Mouse (Mus musculus) Muller cell, postnatal 12 days (primary cell): ENCODE measurements around the gene Fsd1.

Experiments used
- DNase-seq: peaks from one replicate; pipeline ENCODE4 v3.0.0-alpha.2; 2015; ENCODE audit errors: inconsistent ontology term

The Fsd1 gene

DNA sequence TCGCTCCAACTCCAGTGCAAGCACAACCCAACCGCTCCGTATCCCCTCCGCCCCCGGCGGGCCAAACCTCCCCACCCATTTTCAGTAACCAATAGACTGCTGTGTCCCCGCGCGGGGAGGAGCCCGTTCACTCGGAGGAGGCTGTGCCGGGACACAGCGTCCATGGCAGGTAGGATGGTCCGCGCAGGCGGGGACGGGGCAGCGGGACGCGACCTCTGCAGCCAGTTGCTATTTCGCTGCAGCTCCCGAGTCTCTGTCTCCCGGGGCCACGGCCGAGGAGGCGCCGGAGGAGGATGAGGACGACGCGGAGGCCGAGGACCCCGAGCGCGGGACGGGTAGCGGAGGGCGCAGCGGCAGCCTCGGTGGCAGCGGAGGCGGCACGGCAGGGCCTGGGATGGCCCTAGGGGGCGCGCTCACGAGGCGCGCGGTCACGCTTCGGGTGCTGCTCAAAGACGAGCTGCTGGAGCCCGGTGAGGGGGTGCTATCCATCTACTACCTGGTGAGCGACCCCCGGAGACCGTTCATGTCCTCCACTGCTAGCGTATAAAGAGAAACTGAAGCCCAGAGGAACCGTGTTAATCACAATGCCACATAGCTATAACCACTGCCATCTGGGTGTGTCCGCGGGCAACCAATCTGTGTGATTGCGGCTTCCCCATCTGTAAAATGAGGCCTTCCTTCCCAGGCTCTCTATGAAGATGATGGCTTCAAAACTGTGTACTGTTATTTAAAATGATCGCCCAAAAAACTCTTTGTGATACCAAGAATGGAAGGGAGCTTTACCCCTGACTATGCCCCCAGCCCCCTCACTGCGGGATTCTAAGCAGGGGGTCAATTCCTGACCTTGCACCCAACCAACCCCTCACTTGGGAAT, 23.0 kb downstream of the Fsd1 start:
- peak; percentile 97 for DNase-seq

- no peak for DNase-seq
Measured at GRCm38 (mm10) chr17:56009962-56010240, 23.6 kb downstream of the Fsd1 start.

DNA sequence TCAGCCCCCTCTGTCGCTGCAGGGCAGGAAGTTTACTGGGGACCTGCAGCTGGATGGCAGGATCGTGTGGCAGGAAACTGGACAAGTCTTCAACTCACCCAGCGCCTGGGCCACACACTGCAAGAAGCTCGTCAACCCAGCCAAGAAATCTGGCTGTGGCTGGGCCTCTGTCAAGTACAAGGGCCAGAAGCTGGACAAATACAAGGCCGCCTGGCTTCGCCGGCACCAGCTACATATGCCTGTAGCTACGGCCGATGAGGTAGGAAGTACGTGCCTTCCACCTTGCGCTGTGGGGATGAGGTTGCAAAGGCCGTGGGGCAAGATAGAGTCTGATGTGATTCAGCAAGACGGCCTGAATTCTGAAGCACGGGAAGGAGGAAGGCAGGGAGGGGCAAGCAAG, 23.9 kb downstream of the Fsd1 start:
- DNase-seq: no peak

DNA sequence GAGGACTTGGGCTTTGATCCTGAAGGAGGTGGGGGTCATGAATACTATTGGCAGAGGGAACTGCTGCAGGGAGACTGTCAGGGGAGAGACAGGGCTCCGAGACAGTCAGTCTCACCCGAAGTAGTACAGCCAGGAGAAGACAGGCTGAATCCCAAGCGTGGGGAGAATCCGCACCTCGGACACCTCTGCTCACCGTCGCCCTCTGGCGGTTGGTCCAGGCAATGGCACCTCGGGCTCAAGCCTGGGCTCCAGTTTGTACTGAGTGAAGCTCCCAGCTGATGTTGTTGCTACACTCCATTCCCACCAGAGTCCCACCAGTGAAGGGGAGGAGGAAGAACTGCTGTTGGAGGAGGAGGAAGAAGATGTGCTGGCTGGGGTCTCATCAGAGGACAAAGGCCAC, 24.4 kb downstream of the Fsd1 start:
- peak; percentile 60 for DNase-seq

- no peak for DNase-seq
Measured at GRCm38 (mm10) chr17:56011441-56011840, 25.1 kb downstream of the Fsd1 start.

GRCm38 (mm10) chr17:56015293-56015692, 29.0 kb downstream of the Fsd1 start:
- no peak for DNase-seq

DNA sequence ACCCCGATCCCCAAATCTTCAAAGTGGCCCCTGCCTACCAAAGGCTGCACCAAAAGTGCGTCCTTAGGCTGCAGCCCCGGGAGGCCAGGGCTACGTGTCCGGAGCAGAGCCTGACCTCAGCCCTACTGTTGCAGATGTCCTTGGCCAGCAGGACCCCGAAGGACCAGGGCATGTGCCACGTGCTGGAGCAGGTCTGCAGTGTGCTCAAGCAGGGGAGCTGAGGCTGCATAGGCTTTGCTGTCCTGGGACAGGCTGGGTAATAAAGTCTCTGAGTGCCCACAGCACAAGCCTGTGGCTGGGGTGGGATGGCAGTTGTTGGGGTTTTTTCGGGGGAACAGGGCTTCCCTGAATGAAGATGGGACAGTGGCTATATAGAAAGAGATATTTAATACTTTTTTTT, 30.1 kb downstream of the Fsd1 start:
- DNase-seq: no peak

DNA sequence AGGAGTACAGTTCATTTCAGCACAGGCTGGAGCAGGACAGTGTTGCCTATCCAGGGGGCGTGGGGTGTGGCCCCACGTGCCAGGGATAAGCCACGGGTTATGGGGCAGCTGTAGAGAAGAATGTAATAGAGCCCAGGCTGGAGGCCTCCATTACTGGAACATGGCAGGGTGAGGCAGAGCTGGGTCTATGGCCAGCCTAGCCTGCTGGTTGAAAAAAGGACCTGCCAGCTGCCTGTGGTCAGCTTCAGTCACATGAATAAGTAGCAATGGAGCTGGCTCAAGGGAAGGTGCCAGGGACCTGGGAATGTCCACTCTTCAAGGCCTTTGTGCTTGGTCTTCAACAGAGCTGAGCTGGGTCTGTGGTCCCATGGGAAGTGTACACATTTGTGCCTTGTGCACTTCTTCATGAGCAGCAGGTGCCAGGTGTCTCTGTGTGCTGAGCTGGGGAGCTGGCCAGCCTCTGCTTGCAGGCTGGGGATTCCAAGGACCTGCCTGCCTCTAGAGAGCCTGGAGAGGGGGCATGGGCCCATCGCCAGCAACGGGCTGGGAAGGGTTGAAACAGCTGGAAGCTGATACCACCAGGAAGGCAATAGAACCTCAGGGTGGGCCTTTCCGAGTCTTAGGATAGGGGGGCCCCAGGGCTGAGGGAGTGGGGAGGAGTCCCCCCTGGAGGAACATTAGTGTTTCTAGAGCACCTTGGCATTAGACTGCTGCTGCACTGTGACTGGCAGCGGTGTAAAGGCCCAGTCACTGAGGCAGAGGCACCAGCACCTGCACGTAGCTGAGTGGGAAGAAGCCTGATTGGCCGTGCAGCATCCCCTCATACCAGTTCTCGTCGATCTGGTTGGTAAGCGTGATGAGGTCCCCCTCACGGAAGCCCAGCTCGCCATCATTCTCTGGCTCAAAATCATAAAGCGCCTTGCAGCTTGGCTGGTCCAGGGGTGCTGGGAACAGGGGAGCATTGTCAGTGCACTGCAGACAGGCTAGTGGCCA, 30.8 kb downstream of the Fsd1 start:
- no peak for DNase-seq

DNA sequence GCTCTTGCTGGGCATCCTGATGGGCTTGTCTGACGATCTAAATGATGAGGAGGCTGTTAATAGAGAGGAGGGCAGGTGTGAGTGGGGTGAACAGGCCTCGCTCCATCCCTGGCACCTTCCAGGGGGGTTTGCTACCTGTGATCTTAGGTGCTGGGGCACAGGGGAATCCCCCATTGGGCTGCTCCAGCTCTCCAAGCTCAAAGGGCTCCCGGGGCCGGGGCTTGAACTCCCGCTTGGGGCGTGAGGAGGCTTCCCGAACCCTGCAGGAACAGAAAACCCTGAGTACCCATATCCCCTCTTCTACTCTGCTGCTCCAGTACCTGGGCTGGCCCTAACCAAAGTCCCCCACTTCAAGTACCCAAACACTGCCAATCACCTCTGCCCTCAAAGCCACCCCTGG, 31.5 kb downstream of the Fsd1 start:
- DNase-seq: no peak

DNA sequence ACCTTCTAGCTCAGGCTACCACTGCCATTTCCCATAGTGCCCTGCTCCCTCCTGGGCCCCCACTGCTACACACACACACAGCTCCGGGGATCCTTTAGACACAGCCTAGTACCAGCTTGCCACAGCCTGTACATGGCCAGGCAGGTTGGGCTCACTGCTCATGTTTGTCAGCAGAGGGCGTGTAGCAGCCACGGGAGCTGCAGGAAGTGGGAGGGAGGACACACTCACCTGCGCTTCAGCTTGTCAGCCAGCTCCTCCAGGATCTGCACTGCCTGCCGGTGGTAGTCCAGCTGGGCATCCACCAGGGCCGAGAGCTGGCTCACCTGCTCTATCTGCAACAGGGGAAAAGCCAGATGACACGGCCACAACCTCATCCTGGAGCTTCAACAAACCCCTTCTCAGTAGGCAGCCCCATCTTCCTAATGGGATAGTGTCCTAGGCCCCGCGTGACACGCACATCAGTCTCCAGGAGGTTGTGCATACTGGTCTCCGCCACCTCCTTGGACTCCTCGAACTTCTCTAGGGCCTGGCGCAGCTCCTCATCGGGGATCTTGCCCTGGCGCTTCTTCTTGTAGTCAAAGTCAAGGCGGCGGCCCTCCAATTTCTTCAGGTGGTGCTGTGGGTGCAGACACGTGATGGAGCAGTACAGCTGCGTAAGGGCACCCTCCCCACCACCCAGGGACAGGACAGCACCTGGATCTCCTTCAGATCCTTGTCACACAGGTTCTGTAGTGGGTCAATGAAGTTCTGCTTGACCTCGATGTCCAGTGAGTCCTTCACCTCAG, 32.2 kb downstream of the Fsd1 start:
- no peak for DNase-seq

DNA sequence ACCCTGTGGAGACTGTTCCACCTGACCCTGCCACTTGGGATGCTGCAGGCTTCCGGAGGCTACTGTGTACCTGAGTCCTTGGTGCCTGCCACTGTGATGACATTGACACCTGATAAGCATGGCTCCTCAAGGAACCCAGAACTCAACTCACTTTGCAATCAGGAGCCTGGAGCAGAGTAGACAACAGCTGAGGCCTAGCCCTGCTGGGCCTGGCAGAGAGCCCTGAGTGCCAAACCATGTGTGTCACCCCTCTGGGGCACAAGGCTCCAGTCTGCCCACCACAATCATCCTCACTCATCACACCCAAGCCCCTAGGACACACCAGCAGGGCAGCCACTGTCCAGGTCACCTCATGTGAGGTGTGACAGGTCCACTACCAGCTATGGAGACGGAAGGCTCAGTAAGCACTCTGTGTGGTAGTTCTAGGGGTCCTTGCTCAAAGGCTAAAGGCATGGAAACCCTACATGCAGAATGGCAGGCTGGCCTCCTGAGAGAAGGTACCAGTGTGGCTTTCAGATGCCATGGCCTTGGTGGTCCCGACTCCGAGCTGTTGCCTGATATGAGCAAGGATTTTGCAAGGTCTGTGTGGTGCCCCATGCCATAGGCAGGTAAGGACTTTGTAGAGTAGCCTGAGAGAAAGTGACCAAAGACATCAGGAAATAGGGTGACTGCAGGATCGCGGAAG, 34.2 kb downstream of the Fsd1 start:
- DNase-seq: no peak

GRCm38 (mm10) chr17:56021161-56021910, 35.0 kb downstream of the Fsd1 start:
- DNase-seq: no peak

DNA sequence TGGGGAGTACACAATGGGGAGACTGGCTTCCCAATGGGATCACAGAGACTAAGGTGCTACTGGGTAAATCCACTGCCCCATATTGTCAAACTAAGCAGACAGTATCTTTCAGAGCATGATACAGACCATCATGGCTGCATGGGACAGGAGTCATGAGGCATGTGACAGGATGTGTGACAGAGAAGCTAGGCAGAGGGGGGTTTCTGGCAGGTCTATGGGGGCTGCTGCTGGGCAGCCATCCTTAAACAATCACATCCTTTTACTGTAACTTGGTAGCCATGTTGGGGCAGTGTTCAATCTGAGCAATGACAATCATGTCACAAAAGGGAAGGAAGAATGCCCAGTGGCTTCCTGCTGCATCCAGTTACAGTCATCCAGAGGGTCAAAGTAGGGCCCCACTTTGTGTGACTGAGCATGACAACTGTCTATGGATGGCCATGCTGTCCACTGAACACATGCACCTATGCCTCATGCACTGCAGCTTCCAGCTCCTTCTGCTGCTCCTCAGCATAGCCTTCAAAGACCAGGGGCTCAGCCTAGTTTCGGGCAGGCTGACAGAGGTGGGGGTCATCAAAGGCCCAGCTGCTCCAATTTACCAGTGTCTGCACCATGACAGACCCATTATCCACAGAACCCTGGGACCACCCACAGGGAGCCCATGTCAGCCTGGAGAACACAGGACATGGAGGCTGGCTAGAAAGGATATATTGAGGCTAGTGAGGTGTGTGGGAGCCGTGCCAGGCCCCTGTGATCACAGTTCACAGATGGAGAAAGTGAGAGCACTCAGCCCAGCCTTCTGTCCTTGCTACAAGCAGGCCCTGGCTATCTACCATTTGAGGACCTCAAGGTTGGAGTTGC, 36.1 kb downstream of the Fsd1 start:
- no peak for DNase-seq

DNA sequence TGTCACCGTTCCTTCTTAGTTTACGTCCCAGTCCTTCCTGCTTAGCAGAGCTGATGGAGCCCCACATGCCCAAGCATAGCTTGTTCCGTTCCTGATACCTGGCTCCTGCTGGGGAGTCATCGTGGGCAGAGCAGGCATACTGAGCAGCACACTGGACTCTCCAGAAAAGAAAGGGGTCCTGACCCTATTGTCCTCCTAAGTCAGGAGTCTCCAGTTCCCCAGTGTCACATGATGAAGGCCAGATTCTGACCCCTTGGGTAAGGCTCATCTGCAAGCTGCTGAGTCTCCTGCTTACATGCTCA, 36.6 kb downstream of the Fsd1 start:
- DNase-seq: no peak

DNA sequence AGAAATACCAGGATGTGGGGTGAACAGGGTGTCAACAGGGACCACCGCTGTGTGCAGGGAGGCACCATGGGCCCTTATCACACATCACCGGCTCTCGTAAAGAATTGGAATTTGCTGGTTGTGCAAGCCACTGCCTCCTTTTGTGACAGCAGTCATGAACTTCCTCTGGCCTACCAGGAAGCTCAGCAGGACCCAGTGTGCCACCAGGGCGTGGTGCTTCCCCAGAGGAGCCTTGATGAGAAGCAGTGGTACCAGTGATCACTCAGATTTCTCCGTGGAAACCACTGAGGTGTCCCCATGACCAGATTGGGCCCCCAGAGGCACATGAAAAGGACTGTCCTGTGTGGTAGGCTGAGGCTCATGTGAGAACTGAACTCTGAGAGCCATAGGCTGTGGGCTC, 37.1 kb downstream of the Fsd1 start:
- DNase-seq: no peak

- DNase-seq: no peak
Measured at GRCm38 (mm10) chr17:56024476-56024875, 38.2 kb downstream of the Fsd1 start.

DNA sequence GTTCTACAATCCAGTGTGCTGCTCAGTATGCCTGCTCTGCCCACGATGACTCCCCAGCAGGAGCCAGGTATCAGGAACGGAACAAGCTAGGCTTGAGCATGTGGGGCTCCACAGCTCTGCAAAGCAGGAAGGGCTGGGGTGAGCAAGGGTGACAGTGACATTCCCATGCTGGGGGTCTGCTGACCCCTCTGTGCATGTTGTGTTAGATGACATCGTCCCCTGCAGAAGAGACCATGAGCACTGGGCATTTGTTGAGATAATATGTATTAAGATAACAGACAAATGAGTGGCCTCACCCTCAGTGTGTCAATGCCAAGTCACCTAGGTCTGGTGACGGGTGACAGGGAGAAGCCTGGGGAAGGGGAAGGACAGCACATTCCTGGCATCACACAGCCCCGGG, 38.6 kb downstream of the Fsd1 start:
- DNase-seq: no peak

- DNase-seq: peak; percentile 87
Measured at GRCm38 (mm10) chr17:56026303-56026702, 40.0 kb downstream of the Fsd1 start.

- DNase-seq: no peak
Measured at GRCm38 (mm10) chr17:56026881-56027280, 40.6 kb downstream of the Fsd1 start.
